8 mouse cellular contexts compared by ENCODE assay signal in the genomic region with DNA sequence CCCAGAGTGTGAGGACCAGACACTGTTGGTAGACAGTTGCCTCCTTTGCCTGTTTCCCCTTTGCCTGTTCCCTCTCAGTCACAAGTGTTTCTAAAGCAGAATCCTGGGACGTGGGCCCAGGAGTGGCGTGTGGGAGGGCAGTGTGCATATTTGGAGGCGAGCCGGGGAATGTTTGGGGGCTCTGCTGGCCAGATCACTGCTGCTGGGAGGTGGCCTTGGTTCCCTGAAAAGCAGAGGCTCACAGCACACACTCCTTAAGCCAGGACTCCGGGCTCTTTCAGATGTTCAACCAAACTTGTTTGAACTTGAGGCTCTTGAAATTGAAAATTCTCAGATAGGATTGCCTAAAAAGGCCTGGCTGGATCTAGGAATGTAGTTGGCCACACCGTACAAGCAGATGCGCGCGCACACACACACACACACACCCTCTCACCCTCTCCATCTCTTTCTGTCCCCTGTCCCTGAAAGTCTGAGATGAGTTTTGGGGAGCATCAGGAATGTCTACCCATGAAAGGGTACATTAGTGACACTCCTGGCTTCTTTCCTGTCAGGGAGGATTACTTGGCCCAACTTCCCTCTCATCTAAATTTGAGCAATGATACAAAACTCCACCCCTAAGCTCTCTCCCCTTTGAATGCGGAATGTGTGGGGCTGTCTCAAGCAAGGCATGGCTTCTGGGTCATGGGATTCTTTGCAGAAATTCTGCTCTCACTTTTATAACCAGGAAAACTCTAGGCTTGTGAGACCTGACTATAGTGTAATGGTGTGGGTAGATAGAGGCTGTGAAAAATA. TPM values are rescaled to one million over a fixed set of nuclear protein-coding genes. Genes with fewer than 3 reads are reported as not detected.
DNase-seq lines count a peak whose midpoint lies in the region; ATAC-seq and TF ChIP-seq lines count a peak whose summit lies in the region.

No protein-coding gene starts in this region.

- intact Hi-C loops in heart, postnatal 25 days (cut with DNase I): no loop called here

- no peaks in the 10 kb centered on the region for H3K36me3 ChIP-seq in kidney, adult 2 months (ENCODE audit: control insufficient read depth, insufficient read depth, low read length)
- H3K36me3 ChIP-seq in embryonic facial prominence, embryonic 15.5 days: 0 out of 2 replicates have a peak, but pooled peaks cover 6% of the 10 kb centered on the region
- H3K36me3 ChIP-seq in liver, postnatal 0 days (replicated peaks; ENCODE audit: insufficient read depth, low read length): no peaks in the 10 kb centered on the region
- no peaks in the 10 kb centered on the region for H3K36me3 ChIP-seq in stomach, postnatal 0 days (ENCODE audit: control insufficient read depth, insufficient read depth, low read length)
- H3K36me3 ChIP-seq in hindbrain, embryonic 13.5 days: 0 out of 2 replicates have a peak, but pooled peaks cover 3% of the 10 kb centered on the region

- no peak overlapping the region for H3K4me2 ChIP-seq in embryonic facial prominence, embryonic 15.5 days (replicated peaks)
- no peak overlapping the region for H3K4me2 ChIP-seq in liver, postnatal 0 days (ENCODE audit: low read depth, low read length)
- no peak overlapping the region for H3K4me2 ChIP-seq in stomach, postnatal 0 days (replicated peaks; ENCODE audit: low read depth)
- H3K4me2 ChIP-seq in hindbrain, embryonic 13.5 days: no peak overlapping the region

- peak; percentile 35 for DNase-seq in kidney, adult 2 months
- DNase-seq in kidney, adult 18-20 months: no peak
- DNase-seq in heart, postnatal 25 days (ENCODE audit: low spot score): peak; percentile 58
- DNase-seq in liver, postnatal 0 days: no peak
- peak; percentile 35 for DNase-seq in stomach, postnatal 0 days (ENCODE audit: low spot score)
- DNase-seq in thymus, postnatal 0 days (ENCODE audit: low spot score): no peak

- TF ChIP-seq CTCF in kidney, adult 2 months (conservative IDR thresholded peaks at IDR 0.05; ENCODE audit: insufficient read depth, insufficient read length, low read depth, low read length): no peak
- TF ChIP-seq CTCF in liver, postnatal 0 days (IDR thresholded peaks at IDR 0.05; ENCODE audit: low read depth): no peak
- TF ChIP-seq CTCF in stomach, postnatal 0 days (IDR thresholded peaks at IDR 0.05; ENCODE audit: low read depth): peak; percentile 1; the same call in 1 of the 2 replicates

- ATAC-seq in embryonic facial prominence, embryonic 15.5 days (ENCODE audit: insufficient number of reproducible peaks, low FRiP score, low TSS enrichment, low read depth): no peak
- no peak for ATAC-seq in liver, postnatal 0 days
- peak; percentile 48; the same call in 1 of the 2 replicates for ATAC-seq in stomach, postnatal 0 days (ENCODE audit: low FRiP score, low TSS enrichment)
- no peak for ATAC-seq in hindbrain, embryonic 13.5 days (ENCODE audit: low FRiP score)

- H3K27me3 ChIP-seq in kidney, adult 2 months (replicated peaks; ENCODE audit: control insufficient read depth, insufficient read depth, low read length): no peaks in the 10 kb centered on the region
- H3K27me3 ChIP-seq in embryonic facial prominence, embryonic 15.5 days: no peaks in the 10 kb centered on the region
- no peaks in the 10 kb centered on the region for H3K27me3 ChIP-seq in liver, postnatal 0 days (ENCODE audit: insufficient read depth, low read length)
- no peaks in the 10 kb centered on the region for H3K27me3 ChIP-seq in stomach, postnatal 0 days (ENCODE audit: control insufficient read depth, insufficient read depth, low read length)
- H3K27me3 ChIP-seq in hindbrain, embryonic 13.5 days: no peaks in the 10 kb centered on the region

- TF ChIP-seq EP300 in liver, postnatal 0 days (IDR thresholded peaks at IDR 0.05; ENCODE audit: low read depth): no peak
- no peak for TF ChIP-seq EP300 in stomach, postnatal 0 days (optimal IDR thresholded peaks at IDR 0.05)

- no peak overlapping the region for H3K4me3 ChIP-seq in kidney, adult 2 months (ENCODE audit: insufficient read depth, low read depth, low read length)
- H3K4me3 ChIP-seq in embryonic facial prominence, embryonic 15.5 days (replicated peaks): no peak overlapping the region
- H3K4me3 ChIP-seq in liver, postnatal 0 days (ENCODE audit: low read depth, low read length): no peak overlapping the region
- H3K4me3 ChIP-seq in stomach, postnatal 0 days (ENCODE audit: low read depth, low read length): no peak overlapping the region
- H3K4me3 ChIP-seq in hindbrain, embryonic 13.5 days: no peak overlapping the region

- H3K9me3 ChIP-seq in embryonic facial prominence, embryonic 15.5 days (replicated peaks): no peaks in the 10 kb centered on the region
- no peaks in the 10 kb centered on the region for H3K9me3 ChIP-seq in liver, postnatal 0 days (ENCODE audit: low read length)
- H3K9me3 ChIP-seq in stomach, postnatal 0 days (ENCODE audit: control insufficient read depth, low read length): no peaks in the 10 kb centered on the region
- no peaks in the 10 kb centered on the region for H3K9me3 ChIP-seq in hindbrain, embryonic 13.5 days

- 80% methylated on average over 10 of the region's 10 CpGs for WGBS in kidney, adult 2 months
- WGBS in embryonic facial prominence, embryonic 15.5 days: 41% methylated on average over 10 of the region's 10 CpGs
- 80% methylated on average over 10 of the region's 10 CpGs for WGBS in liver, postnatal 0 days (ENCODE audit: insufficient replicate concordance)
- 35% methylated on average over 10 of the region's 10 CpGs for WGBS in stomach, postnatal 0 days
- 86% methylated on average over 10 of the region's 10 CpGs for WGBS in hindbrain, embryonic 13.5 days

- H3K9ac ChIP-seq in embryonic facial prominence, embryonic 15.5 days: no peak overlapping the region
- H3K9ac ChIP-seq in liver, postnatal 0 days (replicated peaks): no peak overlapping the region
- H3K9ac ChIP-seq in stomach, postnatal 0 days (ENCODE audit: low read length): no peak overlapping the region
- H3K9ac ChIP-seq in hindbrain, embryonic 13.5 days: no peak overlapping the region

- TF ChIP-seq POLR2A in kidney, adult 2 months (IDR thresholded peaks at IDR 0.05; ENCODE audit: low read depth, low read length): no peak

- H3K27ac ChIP-seq in kidney, adult 2 months (ENCODE audit: insufficient read depth, low read depth, low read length): peak overlapping the region; percentile 15; the same call in 1 of the 2 replicates
- peak overlapping the region; percentile 84 for H3K27ac ChIP-seq in embryonic facial prominence, embryonic 15.5 days (replicated peaks)
- 0 out of 2 replicates have a peak overlapping the region, but pooled peaks have one; percentile 3 for H3K27ac ChIP-seq in liver, postnatal 0 days (ENCODE audit: low read depth)
- peak overlapping the region; percentile 92 for H3K27ac ChIP-seq in stomach, postnatal 0 days (replicated peaks)
- no peak overlapping the region; the same call in 1 of the 2 replicates for H3K27ac ChIP-seq in hindbrain, embryonic 13.5 days

- no peaks in the 10 kb centered on the region for H3K4me1 ChIP-seq in kidney, adult 2 months (ENCODE audit: control insufficient read depth, insufficient read depth, low read length)
- peaks cover 75% of the 10 kb centered on the region for H3K4me1 ChIP-seq in embryonic facial prominence, embryonic 15.5 days
- H3K4me1 ChIP-seq in liver, postnatal 0 days (ENCODE audit: insufficient read depth): peaks cover under 1% of the 10 kb centered on the region
- H3K4me1 ChIP-seq in stomach, postnatal 0 days (replicated peaks; ENCODE audit: control insufficient read depth, insufficient read depth): peaks cover 16% of the 10 kb centered on the region
- peaks cover 70% of the 10 kb centered on the region for H3K4me1 ChIP-seq in hindbrain, embryonic 13.5 days (replicated peaks)

RNA-seq across cellular contexts. Expression of gene Nkd1, which starts 55.4 kb away (rescaled TPM):
- polyA plus RNA-seq in kidney, adult 2 months (2012; rRNA removed): 8.6 and 9.6 TPM in 2 replicates
- polyA plus RNA-seq in embryonic facial prominence, embryonic 15.5 days (2015; fragmentation: Nextera tagmentation; extraction: Ambion mirVana): 92.6 and 92.9 TPM in 2 replicates
- total RNA-seq in heart, postnatal 25 days (2021): 1 to 10 TPM; 2.9 to 3.9 TPM
- polyA plus RNA-seq in liver, postnatal 0 days (2015; fragmentation: Nextera tagmentation; extraction: Ambion mirVana): 2.5 and 2.9 TPM in 2 replicates
- 57.4 and 58.8 TPM in 2 replicates for polyA plus RNA-seq in stomach, postnatal 0 days (2015; fragmentation: Nextera tagmentation; extraction: Ambion mirVana)
- polyA plus RNA-seq in thymus, postnatal 0 days (2015; fragmentation: Nextera tagmentation; extraction: Ambion mirVana): 4.1 and 4.7 TPM in 2 replicates
- polyA plus RNA-seq in hindbrain, embryonic 13.5 days (2015; fragmentation: Nextera tagmentation; extraction: Ambion mirVana): 53.8 and 76.0 TPM in 2 replicates

RNA-seq across cellular contexts. Expression of gene Snx20, which starts 59.4 kb away (rescaled TPM):
- polyA plus RNA-seq in kidney, adult 2 months (2012; rRNA removed): 1.8 and 2.0 TPM in 2 replicates
- 3.2 and 3.4 TPM in 2 replicates for polyA plus RNA-seq in embryonic facial prominence, embryonic 15.5 days (2015; fragmentation: Nextera tagmentation; extraction: Ambion mirVana)
- 1 to 10 TPM; 1.3 to 1.9 TPM for total RNA-seq in heart, postnatal 25 days (2021)
- 6.0 TPM in 2 replicates for polyA plus RNA-seq in liver, postnatal 0 days (2015; fragmentation: Nextera tagmentation; extraction: Ambion mirVana)
- 2.0 and 2.1 TPM in 2 replicates for polyA plus RNA-seq in stomach, postnatal 0 days (2015; fragmentation: Nextera tagmentation; extraction: Ambion mirVana)
- 14.2 and 14.5 TPM in 2 replicates for polyA plus RNA-seq in thymus, postnatal 0 days (2015; fragmentation: Nextera tagmentation; extraction: Ambion mirVana)
- 1.2 and 1.3 TPM in 2 replicates for polyA plus RNA-seq in hindbrain, embryonic 13.5 days (2015; fragmentation: Nextera tagmentation; extraction: Ambion mirVana)

Comparison
In these comparisons a context has a peak if more than half of its experiments do, and no peak if none do; other contexts are left out.
1. DNase-seq: peak in kidney, adult 2 months (single experiment), heart, postnatal 25 days (single experiment) and stomach, postnatal 0 days (single experiment); none in kidney, adult 18-20 months (single experiment), liver, postnatal 0 days (single experiment) and thymus, postnatal 0 days (single experiment).